Mouse (Mus musculus) hindbrain, embryonic 10.5 days (tissue): ENCODE measurements around the gene Gm17617. TPM values are rescaled to one million over a fixed set of nuclear protein-coding genes. Genes with fewer than 3 reads are reported as not detected.
"Not testable (repeated sequence)": the region's sequence is repeated elsewhere in the genome, so short reads cannot be mapped to it uniquely, and the experiment has no call there.

Experiments
- DNase-seq: peaks from one replicate; pipeline ENCODE4 v3.0.0-alpha.2; 2017; ENCODE audit warnings: low spot score
- H3K27ac ChIP-seq: fragments of 300-500 bp; sonication (generic); 2 replicates; pipeline ENCODE4 v1.5.1; 2016; ENCODE audit warnings: mild to moderate bottlenecking, moderate library complexity
- H3K27me3 ChIP-seq: fragments of 300-500 bp; sonication (generic); 2 replicates; pipeline ENCODE4 v1.6.1; 2016; ENCODE audit warnings: mild to moderate bottlenecking; ENCODE audit not compliant: poor library complexity, insufficient read depth, severe bottlenecking
- H3K36me3 ChIP-seq: fragments of 300-500 bp; sonication (generic); 2 replicates; pipeline ENCODE4 v1.6.1; 2016; ENCODE audit warnings: mild to moderate bottlenecking, moderate library complexity
- H3K4me1 ChIP-seq: fragments of 300-500 bp; sonication (generic); replicated peaks from 2 replicates; pipeline ENCODE4 v1.6.1; 2016; ENCODE audit warnings: mild to moderate bottlenecking
- H3K4me3 ChIP-seq: fragments of 300-500 bp; sonication (generic); 2 replicates; pipeline ENCODE4 v1.5.1; 2016; ENCODE audit warnings: mild to moderate bottlenecking, moderate library complexity
- H3K9me3 ChIP-seq: fragments of 300-500 bp; sonication (generic); 2 replicates; pipeline ENCODE4 v1.6.1; 2016; ENCODE audit warnings: mild to moderate bottlenecking, moderate library complexity
- WGBS: fragments of 180-500 bp; shearing (Covaris S2); methylation state at CpG from one replicate; pipeline ENCODE4 v1.1.7; 2016; 5-methylcytosine and 5-hydroxymethylcytosine counted together
- polyA plus RNA-seq: library from polyadenylated mRNA; unstranded; fragments of >200 nt; fragmentation: Nextera tagmentation; extraction: Ambion mirVana; gene quantifications from 2 replicates; pipeline ENCODE4 v1.2.1, GENCODE M21; 2016

The Gm17617 gene
- polyA plus RNA-seq, 1 experiment from 2014 or later = not detected

DNA sequence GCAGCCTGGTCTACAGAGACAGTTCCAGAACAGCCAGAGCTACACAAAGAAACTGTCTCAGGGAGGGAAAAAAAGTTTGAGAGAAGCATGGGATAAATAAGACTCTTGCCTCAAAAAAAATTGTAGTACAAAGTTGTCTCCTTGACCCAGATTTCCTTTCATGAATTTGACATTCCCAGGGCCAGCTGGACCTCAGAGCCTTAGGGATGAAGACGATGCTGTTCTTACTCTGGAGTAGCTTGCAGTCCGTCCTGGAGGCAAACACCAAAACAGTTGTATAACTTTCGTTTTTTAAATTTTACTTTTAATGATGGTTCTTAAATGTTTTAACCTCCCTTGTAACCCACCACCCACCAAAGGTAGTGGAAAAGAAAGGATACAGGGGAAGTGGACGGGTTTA lies 26.2 kb downstream of the Gm17617 start:
- Histone ChIP-seq H3K9me3 (no peaks in the 10 kb centered on the region), H3K4me3 (no peak overlapping the region), H3K27ac (no peak overlapping the region), H3K27me3 (no peaks in the 10 kb centered on the region), H3K4me1 (peaks cover 15% of the 10 kb centered on the region), H3K36me3 (peaks cover 32% of the 10 kb centered on the region)
- no peak for DNase-seq
- 91% methylated on average over 4 of the region's 4 CpGs for WGBS

DNA sequence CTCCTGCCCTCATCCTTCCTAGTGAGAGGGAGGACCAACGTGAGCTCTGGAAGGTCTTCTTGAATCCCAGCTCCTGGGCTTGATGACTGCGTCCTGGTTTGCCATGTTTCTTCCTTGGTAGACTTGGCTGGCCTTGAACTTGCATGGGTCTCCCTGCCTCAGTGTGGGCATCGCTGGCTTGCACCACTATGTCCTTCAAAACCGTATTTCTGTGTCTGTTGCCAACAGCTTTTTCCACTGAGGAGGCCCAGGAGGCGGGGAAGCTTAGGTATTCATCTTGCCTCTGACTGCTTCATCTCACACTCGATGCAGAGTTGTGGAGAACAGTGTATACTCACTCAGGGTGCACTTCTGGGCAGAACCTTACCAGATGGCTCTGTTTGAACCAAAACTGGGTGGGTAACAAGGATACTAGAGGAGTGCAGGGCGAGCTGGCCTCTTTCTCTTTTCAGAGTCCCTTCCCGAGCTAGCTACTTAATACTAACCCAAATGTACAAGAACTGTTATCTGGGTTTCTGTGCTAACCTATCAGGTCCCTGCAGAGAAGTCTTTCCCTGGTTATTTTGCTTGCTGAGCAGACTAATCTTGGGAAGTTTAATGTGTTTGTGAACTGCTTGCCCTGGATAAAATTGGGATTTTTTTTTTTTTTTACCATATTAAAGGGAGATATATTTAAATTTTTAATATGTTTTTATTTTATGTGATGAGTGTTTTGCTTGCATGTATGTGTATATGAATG lies 27.2 kb downstream of the Gm17617 start:
- H3K36me3 ChIP-seq = peaks cover 27% of the 10 kb centered on the region
- WGBS = 24% methylated on average over 8 of the region's 8 CpGs
- peaks cover 15% of the 10 kb centered on the region for H3K4me1 ChIP-seq
- peak overlapping the region; percentile 94 for H3K27ac ChIP-seq
- H3K9me3 ChIP-seq = peaks cover 3% of the 10 kb centered on the region; the same call in 1 of the 2 replicates
- peak overlapping the region; percentile 83 for H3K4me3 ChIP-seq
- DNase-seq = peak; percentile 8
- H3K27me3 ChIP-seq = no peaks in the 10 kb centered on the region

DNA sequence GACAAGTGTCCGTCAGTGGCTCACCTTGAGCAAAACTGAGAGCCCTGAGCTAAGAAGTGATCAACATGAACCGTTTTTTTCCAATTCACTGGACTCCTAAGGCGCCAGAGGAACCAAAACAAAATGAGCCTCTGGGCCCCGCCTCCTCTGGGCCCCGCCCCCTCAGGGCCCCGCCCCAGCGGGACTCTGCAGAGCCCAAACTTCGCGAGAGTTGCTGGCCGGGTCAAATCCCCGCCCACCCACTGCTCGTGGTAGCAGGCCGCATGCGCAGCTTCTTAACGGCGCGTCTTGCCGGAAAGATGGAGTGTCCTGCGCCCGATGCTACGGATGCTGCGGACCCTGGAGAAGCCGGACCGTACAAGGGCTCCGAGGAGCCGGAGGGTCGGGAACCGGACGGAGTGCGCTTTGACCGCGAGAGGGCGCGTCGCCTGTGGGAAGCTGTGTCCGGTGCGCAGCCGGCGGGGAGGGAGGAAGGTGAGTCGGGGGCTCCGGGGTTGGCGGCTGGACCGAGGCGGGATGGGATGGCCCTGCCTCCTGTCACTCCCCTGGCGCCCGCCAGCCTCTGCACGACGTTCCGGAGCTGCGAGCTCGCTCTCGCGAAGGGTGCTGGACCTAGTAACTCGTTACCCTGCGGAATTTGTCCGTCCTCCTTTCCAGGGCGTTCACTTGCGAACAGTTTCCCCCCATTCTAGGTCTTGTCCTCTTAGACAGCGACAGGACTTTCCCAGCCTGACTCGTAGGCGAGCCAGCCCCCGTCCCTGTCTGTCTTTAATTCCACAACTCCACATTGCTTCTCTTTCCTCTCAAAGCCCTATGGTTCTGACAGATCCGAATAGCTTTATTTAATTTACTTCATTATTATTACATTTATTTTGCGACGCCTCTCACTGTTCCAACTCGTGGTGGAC lies 28.0 kb downstream of the Gm17617 start, which contains the start of gene Zfp346:
Zfp346 (plus strand) TSS at position 267 of the 908 bp plus-strand sequence.
- Histone ChIP-seq H3K36me3 (peaks cover 27% of the 10 kb centered on the region), H3K4me1 (peaks cover 15% of the 10 kb centered on the region), H3K4me3 (peak within 1 kb of the TSS; percentile 83), H3K27ac (peak within 1 kb of the TSS; percentile 94), H3K27me3 (no peaks in the 10 kb centered on the region), H3K9me3 (peaks cover 3% of the 10 kb centered on the region; the same call in 1 of the 2 replicates)
- under 1% methylated on average over 66 of the region's 66 CpGs for WGBS
- DNase-seq = peak; percentile 97

DNA sequence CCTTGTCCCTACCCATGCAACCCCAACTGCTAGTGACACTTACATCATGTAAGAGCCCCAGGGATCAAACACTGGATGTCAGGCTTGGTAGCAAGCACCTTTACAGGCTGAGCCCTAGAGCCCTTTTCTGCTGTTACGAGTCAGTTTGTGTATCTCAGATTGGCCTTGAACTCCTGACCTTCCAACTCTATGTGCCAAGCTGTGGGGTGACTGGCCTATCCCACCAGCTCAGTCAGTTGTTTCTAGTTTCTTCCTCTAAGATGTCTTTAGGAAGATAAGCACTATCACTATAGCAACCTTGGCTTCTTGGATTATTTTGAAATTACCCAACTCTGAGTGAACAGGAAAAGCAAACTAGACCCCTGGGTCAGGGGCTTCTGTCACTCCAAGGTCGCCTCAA lies 30.0 kb downstream of the Gm17617 start:
- no peak for DNase-seq
- H3K36me3 ChIP-seq = peaks cover 14% of the 10 kb centered on the region
- 72% methylated on average over 2 of the region's 2 CpGs for WGBS
- H3K27me3 ChIP-seq = no peaks in the 10 kb centered on the region
- no peak overlapping the region for H3K4me3 ChIP-seq
- peaks cover 3% of the 10 kb centered on the region; the same call in 1 of the 2 replicates for H3K9me3 ChIP-seq
- H3K27ac ChIP-seq = no peak overlapping the region
- H3K4me1 ChIP-seq = peaks cover 26% of the 10 kb centered on the region

DNA sequence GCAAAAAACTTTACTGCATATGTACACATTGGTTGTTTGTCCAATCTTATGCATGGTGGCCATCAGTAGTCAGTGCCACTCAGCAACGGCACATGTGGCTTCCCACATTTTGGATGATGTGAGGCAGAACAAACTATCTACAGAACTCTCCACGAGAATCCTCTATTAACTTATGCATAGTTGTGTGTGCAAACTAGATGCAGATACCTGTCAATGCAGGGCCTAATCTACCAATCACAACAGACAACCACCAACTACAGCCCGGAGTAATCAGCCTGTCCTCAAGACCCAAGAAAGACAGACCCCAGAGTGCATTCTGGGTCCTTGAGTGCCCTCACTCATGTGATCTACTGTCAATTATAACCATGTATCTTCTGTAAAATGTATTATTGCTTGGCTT lies 31.0 kb downstream of the Gm17617 start:
- H3K27me3 ChIP-seq = no peaks in the 10 kb centered on the region
- H3K36me3 ChIP-seq = peaks cover 4% of the 10 kb centered on the region
- H3K27ac ChIP-seq = no peak overlapping the region
- peaks cover 3% of the 10 kb centered on the region; the same call in 1 of the 2 replicates for H3K9me3 ChIP-seq
- H3K4me1 ChIP-seq = peaks cover 26% of the 10 kb centered on the region
- WGBS = 97% methylated on average over 3 of the region's 3 CpGs
- H3K4me3 ChIP-seq = no peak overlapping the region
- DNase-seq = no peak

DNA sequence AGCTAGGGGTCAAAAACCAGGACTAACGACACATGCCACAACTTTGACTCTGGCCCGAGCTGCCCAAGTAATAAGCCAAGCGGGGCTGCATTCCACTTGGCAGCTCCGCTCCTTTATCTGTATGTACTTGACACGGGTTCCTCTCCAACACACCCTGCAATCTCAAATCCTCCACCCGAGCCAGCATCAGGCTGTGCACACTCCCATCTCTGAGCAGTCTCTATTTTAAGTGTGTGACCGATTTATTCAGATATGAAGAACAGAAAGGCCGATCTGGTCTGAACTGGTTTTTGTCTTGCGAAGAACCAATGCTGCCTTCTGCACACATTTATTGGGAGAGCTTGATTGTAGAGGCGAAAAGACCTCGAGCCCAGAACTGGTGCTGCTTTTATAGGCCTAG lies 31.7 kb downstream of the Gm17617 start:
- WGBS = 96% methylated on average over 11 of the region's 11 CpGs
- DNase-seq = no peak

DNA sequence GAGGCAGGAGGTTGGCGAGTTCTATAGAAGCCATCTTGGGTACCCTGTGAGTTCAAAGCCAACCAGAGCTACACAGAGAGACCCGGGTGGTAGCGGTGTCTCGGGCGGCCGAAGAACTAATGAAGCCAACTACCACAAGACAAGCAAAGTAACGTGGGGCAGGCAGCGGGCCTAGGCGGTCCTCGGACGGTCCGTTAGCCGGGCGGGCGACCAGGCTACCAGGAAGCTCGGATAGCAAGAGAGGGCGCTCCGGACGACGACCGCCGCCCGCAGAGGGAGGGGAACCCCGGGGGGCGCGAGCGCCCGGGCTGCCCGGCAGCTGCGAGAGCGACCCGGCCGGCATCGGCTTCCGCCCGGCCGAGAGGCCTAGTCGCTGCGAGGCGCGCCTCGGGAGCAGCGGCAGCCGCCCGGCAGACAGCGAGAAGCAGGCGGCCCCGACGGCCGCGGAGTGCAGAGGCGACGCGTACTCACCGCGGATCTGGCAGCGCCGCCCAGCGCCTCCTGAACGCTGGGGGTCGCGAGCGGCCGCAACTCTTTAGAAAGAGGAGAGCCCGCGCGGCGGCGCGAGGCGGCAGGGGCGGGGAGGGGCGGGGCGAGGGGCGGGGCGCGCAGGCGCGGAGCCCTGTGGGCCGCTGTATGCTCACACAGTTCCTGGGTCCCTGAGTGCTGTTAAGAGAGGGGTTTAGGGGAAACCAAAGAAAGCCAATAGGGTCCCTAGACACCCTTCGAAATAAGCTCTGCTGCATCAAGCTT lies 33.4 kb downstream of the Gm17617 start, which contains the start of gene Uimc1:
Uimc1 (minus strand) TSS at position 575 of the 753 bp plus-strand sequence.
- Histone ChIP-seq H3K27ac (peak within 1 kb of the TSS; percentile 96), H3K36me3 (no peaks in the 10 kb centered on the region), H3K4me3 (peak within 1 kb of the TSS; percentile 90), H3K27me3 (no peaks in the 10 kb centered on the region), H3K4me1 (peaks cover 11% of the 10 kb centered on the region), H3K9me3 (peaks cover 3% of the 10 kb centered on the region; the same call in 1 of the 2 replicates)
- under 1% methylated on average over 81 of the region's 81 CpGs for WGBS
- peak; percentile 91 for DNase-seq

More for the DNA sequence above, 31.7 kb downstream of the Gm17617 start:
- Histone ChIP-seq H3K27ac (no peak overlapping the region), H3K9me3 (peaks cover 3% of the 10 kb centered on the region; the same call in 1 of the 2 replicates), H3K4me1 (peaks cover 22% of the 10 kb centered on the region), H3K36me3 (no peaks in the 10 kb centered on the region), H3K4me3 (no peak overlapping the region), H3K27me3 (no peaks in the 10 kb centered on the region)

DNA sequence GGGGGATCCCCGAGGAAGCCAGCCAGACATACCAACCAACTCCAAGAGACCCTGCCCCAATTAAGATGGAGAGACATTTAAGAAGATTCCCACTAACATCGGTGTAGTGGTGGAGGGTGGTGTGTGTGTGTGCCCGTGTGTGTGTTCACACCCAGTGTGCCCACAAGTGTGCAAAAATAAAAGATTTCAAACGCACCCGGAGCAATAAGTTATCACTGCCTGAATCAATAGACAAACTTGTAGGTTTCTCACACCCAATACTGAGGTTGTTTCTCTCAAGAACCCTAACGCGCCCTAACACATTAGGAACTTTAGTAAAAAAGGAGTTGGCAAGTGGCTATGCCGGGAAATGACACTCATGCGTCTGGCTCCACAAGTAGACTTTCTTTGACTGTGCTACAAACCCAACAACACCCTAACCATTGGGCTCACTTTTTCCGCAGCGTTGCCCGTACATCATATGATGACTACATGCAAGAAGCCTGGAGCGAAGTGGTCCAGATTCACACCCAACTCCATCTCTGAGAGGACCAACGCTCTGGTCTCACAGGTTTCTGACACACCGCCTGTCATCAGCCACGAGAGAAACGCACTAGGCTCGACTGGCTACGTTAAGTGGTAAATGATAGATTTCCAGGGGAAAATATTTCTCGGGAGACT lies 34.2 kb downstream of the Gm17617 start:
- peaks cover 3% of the 10 kb centered on the region; the same call in 1 of the 2 replicates for H3K9me3 ChIP-seq
- peaks cover 11% of the 10 kb centered on the region for H3K4me1 ChIP-seq
- DNase-seq = no peak
- no peaks in the 10 kb centered on the region for H3K27me3 ChIP-seq
- WGBS = 37% methylated on average over 20 of the region's 20 CpGs
- H3K27ac ChIP-seq = peak overlapping the region; percentile 96
- no peaks in the 10 kb centered on the region for H3K36me3 ChIP-seq
- H3K4me3 ChIP-seq = peak overlapping the region; percentile 90

DNA sequence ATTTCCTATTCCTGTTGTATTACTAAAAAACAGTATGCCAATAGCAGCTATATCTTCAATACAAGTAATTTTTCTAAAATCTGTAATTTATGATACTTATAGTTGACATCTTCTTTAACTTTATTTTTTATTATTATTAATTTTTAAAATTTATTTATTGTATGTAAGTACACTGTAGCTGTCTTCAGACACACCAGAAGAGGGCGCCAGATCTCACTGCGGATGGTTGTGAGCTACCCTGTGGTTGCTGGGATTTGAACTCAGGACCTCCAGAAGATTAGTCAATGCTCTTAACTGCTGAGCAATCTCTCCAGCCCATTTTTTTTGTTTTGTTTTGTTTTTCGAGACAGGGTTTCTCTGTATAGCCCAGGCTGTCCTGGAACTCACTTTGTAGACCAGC lies 35.5 kb downstream of the Gm17617 start:
- DNase-seq, H3K9me3 ChIP-seq, H3K27me3 ChIP-seq, H3K4me3 ChIP-seq, H3K27ac ChIP-seq, H3K36me3 ChIP-seq: not testable (repeated sequence)
- peaks cover 11% of the 10 kb centered on the region for H3K4me1 ChIP-seq
- 92% methylated on average over 3 of the region's 3 CpGs for WGBS

DNA sequence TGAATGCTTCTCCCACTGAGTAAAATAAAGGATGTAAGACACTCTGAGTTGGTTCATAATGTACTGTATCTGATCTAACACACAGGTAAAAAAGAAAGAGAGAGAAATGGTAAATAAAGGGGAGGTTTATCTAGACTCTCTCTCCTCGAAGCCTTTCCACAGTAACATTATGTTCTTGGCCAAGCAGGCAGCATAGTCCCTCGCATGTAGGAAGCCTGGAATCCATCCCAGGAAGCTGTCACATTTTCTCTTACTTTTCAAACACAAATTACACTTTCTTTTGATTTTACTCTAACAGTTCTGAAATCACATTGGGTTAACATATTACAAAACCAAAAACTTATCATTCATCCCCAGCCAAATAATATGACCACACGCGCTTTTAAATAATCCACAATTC lies 40.8 kb downstream of the Gm17617 start:
- Histone ChIP-seq H3K9me3 (no peaks in the 10 kb centered on the region), H3K4me3 (no peak overlapping the region), H3K27ac (no peak overlapping the region), H3K27me3 (no peaks in the 10 kb centered on the region), H3K36me3 (peaks cover 28% of the 10 kb centered on the region), H3K4me1 (no peaks in the 10 kb centered on the region)
- 91% methylated on average over 4 of the region's 4 CpGs for WGBS
- no peak for DNase-seq
